Mouse (Mus musculus): ENCODE measurements around the gene Mettl25.

Mettl25 gene

DNA sequence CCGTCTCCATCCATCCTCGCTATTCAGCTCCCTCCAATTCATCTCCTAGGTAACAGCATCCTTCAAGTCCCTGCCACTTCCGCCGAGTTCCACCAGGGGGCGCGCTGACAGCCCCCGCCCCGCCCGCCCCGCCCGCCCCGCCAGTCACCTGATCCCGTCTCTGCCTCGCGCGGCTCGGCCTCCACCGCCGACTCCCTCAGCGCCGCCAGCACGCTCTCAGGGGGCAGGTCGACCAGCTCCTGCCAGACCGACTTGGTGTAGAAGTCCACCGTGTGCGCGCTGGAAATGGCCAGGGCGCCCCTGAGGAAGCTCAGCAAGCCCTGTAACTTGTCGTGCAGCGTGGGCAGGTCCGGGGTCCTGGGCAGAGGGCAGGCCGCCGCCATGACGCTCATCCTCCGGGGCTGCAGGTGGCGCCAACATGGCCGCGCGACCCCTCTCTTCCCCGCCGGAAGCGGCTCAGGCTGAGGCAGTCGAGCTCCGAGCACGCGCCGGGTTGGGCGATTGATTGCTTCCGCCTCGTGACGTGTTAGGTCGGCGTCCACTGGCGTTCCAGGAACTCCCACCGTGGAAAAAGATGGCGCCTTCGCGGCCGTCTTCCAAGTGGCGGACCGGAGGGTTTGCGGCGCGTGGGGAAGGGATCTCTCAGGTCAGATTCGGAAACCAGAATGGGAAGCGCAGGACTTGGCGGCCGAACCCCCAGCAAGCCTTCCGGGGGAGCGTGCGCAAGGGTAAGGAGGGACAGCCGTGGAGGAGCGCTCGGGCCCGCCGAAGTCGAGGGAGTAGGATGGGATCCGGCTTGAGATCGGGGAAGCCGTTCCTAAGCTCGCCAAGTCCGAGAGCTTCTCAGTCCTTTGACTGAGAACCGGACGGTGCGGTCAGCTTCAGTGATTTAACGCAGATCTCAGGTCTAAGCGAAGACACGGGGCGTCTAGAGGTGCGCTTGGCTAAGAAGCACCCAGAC is at the start of gene Mettl25, which contains the start of gene Ccdc59:
Mettl25 (minus strand) TSS at position 453 of the 961 bp plus-strand sequence.
Ccdc59 (plus strand) TSS at position 140 of the 961 bp plus-strand sequence.
- DNase-seq (ENCODE audit: low spot score in 2 of 2), result peak; percentile 97 to 98

- peak in 1 of 2 experiments; percentile 26 for DNase-seq (ENCODE audit: low spot score in 2 of 2)
Observed at GRCm38 (mm10) chr10:105867312-105867711, 26.1 kb upstream of the Mettl25 start.

DNA sequence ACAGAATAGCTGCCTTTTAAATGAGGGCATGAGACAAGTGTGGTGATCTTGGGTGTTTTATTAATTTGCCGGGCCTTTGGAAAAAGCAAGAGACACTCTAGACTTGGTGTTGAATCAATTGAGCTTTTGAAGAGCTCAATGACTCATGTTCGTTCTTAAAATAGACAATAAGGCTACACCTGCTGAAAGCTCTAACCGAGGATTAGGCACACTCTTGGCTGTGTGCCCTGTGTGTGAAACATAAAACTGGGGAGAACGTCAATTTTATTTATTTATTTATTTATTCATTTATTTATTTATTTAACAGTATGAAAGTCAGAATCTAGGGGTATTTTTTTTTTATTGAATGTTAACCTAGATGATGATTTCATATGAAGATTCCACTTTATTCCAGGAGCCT is 10.0 kb upstream of the Mettl25 start:
- peak in 1 of 2 experiments; percentile 10 for DNase-seq (ENCODE audit: low spot score in 2 of 2)

DNA sequence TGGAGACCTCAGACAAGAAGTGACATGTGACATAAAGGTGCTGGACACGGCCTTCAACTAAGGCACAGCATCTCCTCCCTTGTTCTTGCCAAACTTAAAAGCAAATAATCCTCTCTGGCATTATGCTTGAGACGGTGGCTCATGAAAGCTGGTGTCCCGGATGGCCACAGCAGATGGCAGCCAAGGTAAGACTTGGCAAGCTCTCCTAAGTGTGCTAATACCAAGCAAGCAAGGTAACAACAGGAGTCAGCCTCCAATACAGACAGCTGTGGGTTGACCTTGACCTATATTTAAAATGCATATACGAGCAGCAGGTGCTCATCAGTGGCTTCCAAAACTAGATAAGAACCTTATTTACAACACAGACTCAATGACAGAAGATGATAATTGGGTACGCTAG is 9.1 kb upstream of the Mettl25 start:
- DNase-seq (ENCODE audit: low spot score in 2 of 2), result no peak

- DNase-seq (ENCODE audit: low spot score in 2 of 2), result no peak
Observed at GRCm38 (mm10) chr10:105842574-105842973, 1.4 kb upstream of the Mettl25 start.

DNA sequence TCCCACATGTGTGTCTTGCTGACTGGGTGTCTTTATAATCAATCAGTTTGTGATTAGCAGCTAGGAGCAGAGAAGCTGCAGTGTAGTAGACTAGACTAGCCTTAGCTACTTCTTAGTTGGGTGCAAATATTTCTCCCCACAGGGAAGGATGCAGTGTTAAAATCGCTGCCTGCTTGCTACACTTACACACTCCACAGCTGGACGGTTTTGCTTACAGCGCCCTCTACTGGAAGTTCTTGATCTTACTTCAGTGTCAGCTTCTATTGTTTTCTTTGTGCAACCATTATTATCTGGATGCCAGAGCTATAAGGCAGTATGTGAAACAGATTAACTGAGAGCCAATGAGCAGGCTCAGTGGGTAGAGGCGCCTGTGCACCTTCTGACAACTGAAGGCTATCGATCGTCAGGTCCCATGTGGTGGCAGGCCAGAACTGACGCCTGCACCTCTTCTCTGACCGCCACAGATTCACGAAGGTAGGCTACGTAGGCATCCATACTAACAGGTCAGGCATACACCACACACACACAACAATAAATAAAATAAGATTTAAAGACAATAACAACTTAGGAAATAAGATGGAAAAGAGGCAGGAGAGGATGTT is 6.5 kb downstream of the Mettl25 start:
- peak; percentile 37 to 42 for DNase-seq (ENCODE audit: low spot score in 2 of 2)

GRCm38 (mm10) chr10:105806259-105807010 is 34.7 kb downstream of the Mettl25 start:
- DNase-seq (ENCODE audit: low spot score in 2 of 2), result no peak

DNA sequence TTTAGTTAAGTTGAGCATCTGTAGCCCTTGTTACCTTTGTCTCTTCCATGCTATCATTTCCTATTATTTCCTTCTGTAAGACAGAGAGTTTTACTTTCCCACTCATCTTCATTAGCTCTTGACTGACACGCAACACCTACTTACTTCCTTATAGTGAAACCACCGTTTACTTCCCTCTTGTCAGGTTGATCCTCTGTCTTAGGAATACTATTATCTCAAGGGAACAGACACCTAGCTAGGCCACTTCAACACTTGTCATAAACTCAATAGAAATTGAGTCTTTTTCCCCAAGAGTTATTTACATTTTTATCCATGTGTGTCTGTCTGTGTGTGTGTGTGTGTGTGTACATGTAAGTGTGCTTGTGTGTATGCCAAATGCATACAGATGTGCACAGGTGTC is 37.7 kb downstream of the Mettl25 start:
- DNase-seq (ENCODE audit: low spot score in 2 of 2), result no peak

DNA sequence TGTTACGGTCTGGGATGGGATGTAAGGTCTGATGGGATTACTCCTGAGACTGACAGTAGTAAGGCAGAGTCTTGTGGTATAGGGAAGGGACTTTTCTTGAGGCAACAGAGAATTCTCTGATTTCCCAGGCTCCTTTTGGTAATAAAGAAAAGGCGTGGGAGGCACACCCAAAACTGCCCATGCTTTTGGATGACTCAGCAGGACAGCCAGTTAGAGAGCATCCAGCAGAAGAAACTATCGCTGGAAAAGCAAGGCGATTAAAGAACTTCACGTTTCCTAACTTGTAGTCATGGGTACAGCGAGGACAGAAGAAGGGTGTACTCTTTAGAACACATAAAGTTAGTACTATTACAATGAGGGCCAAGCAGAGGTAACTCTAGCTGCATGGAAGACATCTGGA is 39.0 kb downstream of the Mettl25 start:
- DNase-seq (ENCODE audit: low spot score in 2 of 2), result no peak

DNA sequence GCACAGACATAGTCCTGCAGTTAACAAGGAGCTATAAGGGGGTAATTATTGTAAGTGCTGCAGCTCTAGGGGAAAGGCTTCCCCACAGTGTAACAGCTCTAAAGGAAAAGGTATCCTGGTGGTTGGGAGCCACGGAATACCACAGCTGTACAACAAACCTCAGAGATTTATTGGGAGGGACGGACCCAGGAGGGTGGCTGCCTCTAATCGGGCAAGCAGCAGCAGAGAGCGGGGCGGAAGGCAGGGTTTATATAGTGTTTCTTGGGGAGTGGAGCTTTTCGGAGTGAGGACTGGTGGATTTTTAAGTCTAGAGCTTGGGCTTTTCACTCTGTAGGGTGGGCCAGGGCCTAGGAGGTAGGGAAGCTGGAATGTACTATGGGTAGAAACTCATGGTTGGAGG is 40.0 kb downstream of the Mettl25 start:
- DNase-seq (ENCODE audit: low spot score in 2 of 2), result no peak

DNA sequence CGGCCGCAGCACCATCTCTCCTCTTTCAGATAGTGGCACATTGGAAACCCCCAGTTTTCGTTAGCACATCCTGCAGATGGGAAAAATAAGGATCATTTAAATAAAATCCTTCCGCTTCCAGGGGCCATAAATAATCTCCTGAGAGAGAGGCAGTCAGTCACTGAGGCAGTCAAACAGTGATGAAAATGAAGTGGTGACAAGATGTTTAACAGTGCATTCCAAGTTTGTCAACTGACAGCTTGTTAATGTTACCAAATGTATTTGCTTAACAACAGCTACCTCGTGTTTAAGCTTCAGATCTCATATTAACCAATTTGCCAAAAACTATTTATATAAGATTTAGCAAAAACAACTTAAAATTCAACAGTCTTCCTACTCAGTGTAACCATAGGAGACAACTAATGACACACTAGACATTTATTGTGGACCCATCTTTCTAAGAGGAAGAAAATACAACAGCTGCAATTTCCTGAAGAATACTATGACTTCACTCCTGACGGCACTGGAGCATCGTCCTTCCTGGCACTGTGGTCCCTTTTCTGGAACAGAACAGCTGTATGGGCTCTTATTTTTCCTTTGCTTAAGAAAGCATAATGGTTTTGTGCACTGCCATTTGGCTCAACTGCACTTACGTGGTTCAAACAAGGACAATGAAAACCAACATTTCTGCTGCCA is 43.8 kb downstream of the Mettl25 start:
- DNase-seq (ENCODE audit: low spot score in 2 of 2), result no peak

DNA sequence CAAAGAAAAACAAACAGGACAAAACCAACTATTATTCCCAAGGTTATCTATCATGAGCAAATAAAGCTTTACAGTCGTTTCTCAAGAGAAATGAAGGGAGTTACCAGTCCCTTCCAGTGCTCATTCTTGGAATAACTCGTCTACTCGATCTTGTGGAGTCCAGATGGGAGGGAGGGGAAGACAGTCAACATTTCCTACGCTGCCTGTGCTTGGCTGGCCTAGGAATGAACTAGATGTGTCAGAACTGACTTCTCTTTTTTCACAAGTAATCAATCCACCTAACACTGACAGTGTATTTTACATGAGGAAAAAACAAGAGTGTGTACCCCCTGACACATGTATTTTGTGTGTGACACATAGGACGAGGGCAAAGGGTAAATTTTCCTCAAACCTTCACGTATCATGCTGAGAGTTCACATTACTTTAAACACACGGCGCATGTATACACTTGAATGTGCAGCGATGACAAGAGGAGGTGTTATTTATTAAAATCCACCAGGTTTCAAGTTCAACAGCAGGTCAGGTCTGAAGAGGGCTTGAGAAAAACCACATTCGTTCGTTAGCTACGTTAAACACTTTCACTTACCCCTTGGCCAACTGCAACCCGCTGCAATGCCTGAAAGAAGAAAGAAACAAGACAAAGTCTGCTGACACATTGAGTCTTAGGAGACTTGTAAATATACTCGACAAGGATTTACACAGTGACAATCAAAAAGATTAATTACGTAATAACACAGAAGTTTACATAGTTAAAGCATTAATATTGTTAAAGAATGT is 47.2 kb downstream of the Mettl25 start:
- DNase-seq (ENCODE audit: low spot score in 2 of 2), result no peak

DNA sequence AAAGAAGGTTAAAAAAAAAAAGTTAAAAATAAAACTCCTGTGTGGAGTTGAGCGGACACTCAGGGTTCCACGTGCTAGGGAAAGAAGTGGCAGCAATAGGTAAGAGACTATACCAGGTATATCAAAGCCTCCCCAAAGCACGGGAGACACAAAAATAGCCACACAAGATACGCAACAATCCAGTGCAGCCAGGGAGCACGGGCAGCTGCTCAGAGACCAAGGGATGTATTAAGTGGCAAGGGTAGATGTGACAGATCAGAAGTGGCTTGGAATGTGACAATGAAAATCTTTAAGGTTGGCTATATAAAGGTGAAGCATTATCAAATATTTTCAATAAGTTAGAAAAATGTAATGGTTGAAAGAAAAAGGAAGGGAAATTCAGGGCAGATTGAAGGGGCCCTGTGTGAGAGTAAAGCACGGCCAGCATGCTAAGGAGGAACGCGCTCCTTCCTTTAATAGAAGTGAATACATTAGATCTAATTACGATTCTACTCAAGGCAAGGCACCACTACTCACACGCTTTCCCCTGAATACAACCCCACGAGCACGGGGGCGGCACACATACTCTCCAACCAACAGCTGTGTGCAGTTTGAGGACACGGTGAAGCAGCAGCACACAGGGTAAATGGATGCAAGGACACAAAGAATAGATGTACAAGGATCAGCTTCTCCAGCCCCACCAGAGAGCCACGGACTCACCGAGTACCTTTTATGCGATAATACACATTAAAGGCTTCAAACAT is 52.3 kb downstream of the Mettl25 start:
- DNase-seq (ENCODE audit: low spot score in 2 of 2), result peak; percentile 72

DNA sequence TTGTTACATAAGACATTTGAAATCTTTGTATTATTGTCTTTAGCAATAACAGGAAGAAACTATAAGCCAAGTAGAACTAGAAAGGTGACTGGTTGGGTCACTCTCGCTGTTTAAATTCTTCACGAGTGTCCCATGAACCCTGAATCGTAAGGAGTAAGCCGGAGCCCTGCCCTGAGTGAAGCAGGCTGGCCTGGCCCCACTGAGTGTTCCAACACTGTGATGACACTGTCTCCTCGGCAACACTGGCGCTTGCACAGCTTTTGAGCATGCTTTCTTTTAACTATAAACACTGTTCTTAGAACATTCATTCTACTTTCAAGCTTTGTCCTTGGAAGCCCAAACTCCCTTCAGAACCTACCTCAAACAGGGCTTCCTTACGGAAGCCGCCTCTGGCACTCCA is 57.4 kb downstream of the Mettl25 start:
- DNase-seq (ENCODE audit: low spot score in 2 of 2), result peak in 1 of 2 experiments; percentile 12

DNA sequence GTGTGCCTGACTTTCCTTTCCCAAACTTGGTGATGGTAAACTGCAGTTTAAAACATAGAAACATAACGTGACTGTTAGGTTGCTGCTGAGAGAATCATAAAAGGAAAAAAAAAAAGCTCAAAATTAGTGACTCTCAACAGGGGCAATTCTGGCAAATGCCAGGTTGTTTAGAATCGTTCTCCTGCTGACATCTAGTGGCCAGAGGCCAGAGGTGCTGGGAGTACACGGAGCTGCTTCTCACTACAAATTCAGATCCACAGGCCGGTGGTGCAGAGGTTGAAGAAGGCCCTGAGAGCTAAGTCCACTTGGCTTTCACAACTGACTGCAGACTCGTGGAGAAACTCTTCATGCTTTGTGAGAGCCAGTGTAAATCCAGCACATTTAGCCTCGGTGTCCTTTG is 66.8 kb downstream of the Mettl25 start:
- DNase-seq (ENCODE audit: low spot score in 2 of 2), result peak; percentile 84 to 86

GRCm38 (mm10) chr10:105772821-105773302 is 68.3 kb downstream of the Mettl25 start:
- DNase-seq (ENCODE audit: low spot score in 2 of 2), result no peak

DNA sequence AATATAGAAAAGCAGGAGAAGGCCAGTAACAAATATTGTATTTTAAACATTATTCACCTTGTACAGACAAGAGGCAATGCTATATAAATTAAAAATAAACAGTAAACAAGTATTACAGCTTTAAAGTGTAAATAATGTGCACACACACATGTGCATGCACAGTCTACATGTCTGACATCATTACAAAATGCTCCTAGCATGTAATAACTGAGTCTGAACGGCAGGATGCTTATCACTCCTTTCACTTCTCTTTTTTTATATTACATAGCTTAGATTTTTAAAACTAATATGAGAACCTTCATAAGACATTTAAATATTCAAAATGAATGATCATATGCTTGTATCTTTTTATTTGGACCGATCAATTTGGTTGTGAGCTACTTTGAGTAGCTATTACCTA is 77.2 kb downstream of the Mettl25 start:
- DNase-seq (ENCODE audit: low spot score in 2 of 2), result no peak

DNA sequence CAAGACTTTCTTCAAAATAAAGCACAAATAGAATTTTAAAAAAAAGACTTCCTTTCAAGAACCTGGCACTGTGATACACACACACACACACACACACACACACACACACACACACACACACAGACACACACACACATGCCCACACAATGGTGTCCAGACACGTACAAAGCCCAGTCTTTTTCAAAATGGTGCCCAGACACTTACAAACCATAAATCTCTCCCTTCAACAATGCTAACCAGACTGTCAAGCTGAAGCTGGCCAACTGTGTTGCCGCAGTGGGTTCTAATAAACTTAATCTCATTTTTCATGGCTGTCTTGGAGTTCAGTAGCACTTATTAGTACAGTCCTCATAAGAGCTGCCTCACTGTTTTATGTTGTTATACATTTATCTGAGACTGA is 80.7 kb downstream of the Mettl25 start:
- no peak for DNase-seq (ENCODE audit: low spot score in 2 of 2)

GRCm38 (mm10) chr10:105760046-105760445 is 81.1 kb downstream of the Mettl25 start:
- DNase-seq (ENCODE audit: low spot score in 2 of 2), result no peak
